Mouse (Mus musculus) myocyte (in vitro differentiated cells): ENCODE measurements around the gene Plce1. TPM values are rescaled to one million over a fixed set of nuclear protein-coding genes. Genes with fewer than 3 reads are reported as not detected.

Source experiments
- H3K27me3 ChIP-seq: one replicate; pipeline ENCODE4 v1.6.1; 2011; ENCODE audit not compliant: control insufficient read depth, insufficient read depth, insufficient read length
- H3K36me3 ChIP-seq: one replicate; pipeline ENCODE4 v1.6.1; 2011; ENCODE audit not compliant: control insufficient read depth, insufficient read depth
- H3K4me2 ChIP-seq: one replicate; pipeline ENCODE4 v1.6.1; 2011; ENCODE audit warnings: low read depth, control low read depth
- H3K4me3 ChIP-seq: one replicate; pipeline ENCODE4 v1.5.1; 2011; ENCODE audit warnings: mild to moderate bottlenecking, control low read depth, moderate library complexity
- H3K79me2 ChIP-seq: one replicate; pipeline ENCODE4 v1.6.1; 2011; ENCODE audit not compliant: control insufficient read depth, insufficient read depth
- H3ac ChIP-seq: one replicate; pipeline ENCODE4 v1.6.1; 2011; ENCODE audit not compliant: control insufficient read depth, insufficient read length
- CEBPB ChIP-seq: IDR thresholded peaks from 2 replicates; pipeline ENCODE4 v1.6.1; 2011; ENCODE audit warnings: mild to moderate bottlenecking, moderate library complexity; ENCODE audit not compliant: poor library complexity, insufficient read depth, severe bottlenecking
- E2F4 ChIP-seq: IDR thresholded peaks from one replicate; pipeline ENCODE4 v1.6.1; 2011; ENCODE audit warnings: mild to moderate bottlenecking, control low read depth, moderate library complexity; ENCODE audit not compliant: insufficient read depth
- MAX ChIP-seq: IDR thresholded peaks from one replicate; pipeline ENCODE4 v1.6.1; 2011; ENCODE audit warnings: low read depth, mild to moderate bottlenecking, control low read depth
- MYOD1 ChIP-seq, 3 experiments: IDR thresholded peaks; one replicate each; pipeline ENCODE4 v1.6.1; 2011; ENCODE audit warnings: control low read depth in 2 of 3, low read depth in 2 of 3, mild to moderate bottlenecking in 2 of 3, moderate library complexity in 1 of 3; ENCODE audit not compliant: insufficient read length in 2 of 3, control insufficient read depth in 1 of 3
- MYOG ChIP-seq, 3 experiments: IDR thresholded peaks; one replicate each; pipeline ENCODE4 v1.6.1; 2011; ENCODE audit warnings: control low read depth in 2 of 3, low read depth in 2 of 3, mild to moderate bottlenecking in 2 of 3; ENCODE audit not compliant: insufficient read length in 2 of 3, control insufficient read depth in 1 of 3, insufficient read depth in 1 of 3
- POLR2A ChIP-seq: IDR thresholded peaks from one replicate; pipeline ENCODE4 v1.6.1; 2011; ENCODE audit warnings: low read depth, mild to moderate bottlenecking, control low read depth, moderate library complexity; ENCODE audit not compliant: insufficient read length
- POLR2AphosphoS2 ChIP-seq: IDR thresholded peaks from one replicate; pipeline ENCODE4 v1.6.1; 2011; ENCODE audit warnings: low read depth, control low read depth; ENCODE audit not compliant: insufficient read length
- REST ChIP-seq: IDR thresholded peaks from one replicate; pipeline ENCODE4 v1.6.1; 2011; ENCODE audit warnings: mild to moderate bottlenecking, control low read depth, moderate library complexity; ENCODE audit not compliant: insufficient read depth, insufficient read length
- SRF ChIP-seq: IDR thresholded peaks from one replicate; pipeline ENCODE4 v1.6.1; 2011; ENCODE audit warnings: low read depth; ENCODE audit not compliant: control insufficient read depth, insufficient read length
- TCF12 ChIP-seq: IDR thresholded peaks from one replicate; pipeline ENCODE4 v1.6.1; 2011; ENCODE audit warnings: mild to moderate bottlenecking, control low read depth; ENCODE audit not compliant: poor library complexity, insufficient read depth, severe bottlenecking
- TCF3 ChIP-seq: IDR thresholded peaks from one replicate; pipeline ENCODE4 v1.6.1; 2011; ENCODE audit warnings: low read depth, control low read depth; ENCODE audit not compliant: insufficient read length
- USF1 ChIP-seq: IDR thresholded peaks from one replicate; pipeline ENCODE4 v1.6.1; 2011; ENCODE audit warnings: low read depth, mild to moderate bottlenecking, control low read depth, moderate library complexity
- polyA plus RNA-seq: library from polyadenylated mRNA; unstranded; fragments of >200 nt; fragmentation: generic; extraction: Trizol; gene quantifications from one replicate; pipeline ENCODE4 v1.2.1, GENCODE M21; 2012; ENCODE audit warnings: missing spikeins

The Plce1 gene
- polyA plus RNA-seq, 1 experiment = 0.01 TPM

- Histone ChIP-seq H3K4me2 (no peak overlapping the region), H3K79me2 (no peaks in the 10 kb centered on the region), H3K36me3 (no peaks in the 10 kb centered on the region), H3K27me3 (no peaks in the 10 kb centered on the region), H3ac (no peak overlapping the region), H3K4me3 (no peak overlapping the region)
- TF ChIP-seq POLR2AphosphoS2 (no peak), REST (no peak), MYOG (IDR thresholded peaks at IDR 0.05; ENCODE audit: control insufficient read depth in 1 of 3, insufficient read depth in 1 of 3, insufficient read length in 2 of 3, low read depth in 2 of 3) (no peak), CEBPB (no peak), TCF12 (no peak), USF1 (no peak), MYOD1 (IDR thresholded peaks at IDR 0.05; ENCODE audit: control insufficient read depth in 1 of 3, insufficient read length in 2 of 3, low read depth in 2 of 3) (no peak), E2F4 (no peak), POLR2A (no peak), SRF (no peak), MAX (no peak)
These were observed 27.2 kb downstream of the Plce1 start for GRCm38 (mm10) chr19:38507966-38508625.

GRCm38 (mm10) chr19:38514417-38515184, 33.7 kb downstream of the Plce1 start:
- Histone ChIP-seq H3K79me2 (no peaks in the 10 kb centered on the region), H3K27me3 (no peaks in the 10 kb centered on the region), H3K4me3 (no peak overlapping the region), H3ac (no peak overlapping the region), H3K4me2 (no peak overlapping the region), H3K36me3 (no peaks in the 10 kb centered on the region)
- no peak for TF ChIP-seq MYOG (IDR thresholded peaks at IDR 0.05; ENCODE audit: control insufficient read depth in 1 of 3, insufficient read depth in 1 of 3, insufficient read length in 2 of 3, low read depth in 2 of 3)

GRCm38 (mm10) chr19:38526855-38527254, 45.9 kb downstream of the Plce1 start:
- Histone ChIP-seq H3K36me3 (no peaks in the 10 kb centered on the region), H3K27me3 (peaks cover 12% of the 10 kb centered on the region), H3K4me3 (no peak overlapping the region), H3K4me2 (no peak overlapping the region), H3ac (no peak overlapping the region), H3K79me2 (no peaks in the 10 kb centered on the region)
- TF ChIP-seq SRF = no peak
- TF ChIP-seq E2F4 = no peak
- TF ChIP-seq REST = no peak
- no peak for TF ChIP-seq MAX

- H3K27me3 ChIP-seq = peaks cover 12% of the 10 kb centered on the region
- H3K4me3 ChIP-seq = no peak overlapping the region
- H3ac ChIP-seq = no peak overlapping the region
- TF ChIP-seq CEBPB (no peak), POLR2A (no peak), E2F4 (no peak), REST (no peak), POLR2AphosphoS2 (no peak), MYOG (IDR thresholded peaks at IDR 0.05; ENCODE audit: control insufficient read depth in 1 of 3, insufficient read depth in 1 of 3, insufficient read length in 2 of 3, low read depth in 2 of 3) (no peak)
- H3K79me2 ChIP-seq = no peaks in the 10 kb centered on the region
- H3K36me3 ChIP-seq = no peaks in the 10 kb centered on the region
- H3K4me2 ChIP-seq = no peak overlapping the region
These were observed 46.6 kb downstream of the Plce1 start for GRCm38 (mm10) chr19:38527475-38527874.

- TF ChIP-seq MAX (no peak), POLR2A (no peak), TCF3 (no peak), TCF12 (no peak), MYOG (IDR thresholded peaks at IDR 0.05; ENCODE audit: control insufficient read depth in 1 of 3, insufficient read depth in 1 of 3, insufficient read length in 2 of 3, low read depth in 2 of 3) (no peak), MYOD1 (IDR thresholded peaks at IDR 0.05; ENCODE audit: control insufficient read depth in 1 of 3, insufficient read length in 2 of 3, low read depth in 2 of 3) (no peak), CEBPB (no peak), E2F4 (no peak), REST (no peak), USF1 (no peak), SRF (no peak), POLR2AphosphoS2 (no peak)
- no peak overlapping the region for H3ac ChIP-seq
- no peak overlapping the region for H3K4me2 ChIP-seq
- peaks cover 5% of the 10 kb centered on the region for H3K27me3 ChIP-seq
- no peaks in the 10 kb centered on the region for H3K79me2 ChIP-seq
- no peaks in the 10 kb centered on the region for H3K36me3 ChIP-seq
- no peak overlapping the region for H3K4me3 ChIP-seq
These were observed 52.3 kb downstream of the Plce1 start for GRCm38 (mm10) chr19:38533230-38533629.
